Mouse (Mus musculus) fibroblast of lung, adult 2 months (primary cell): Measurements from ENCODE around the gene Tfcp2.
A peak's percentile ranks its signal among the peaks of the same experiment; 100 is the strongest.
"Not testable (repeated sequence)": the region's sequence is repeated elsewhere in the genome, so short reads cannot be mapped to it uniquely, and the experiment has no call there.

Experiments used
- DNase-seq: peaks from one replicate; pipeline ENCODE4 v3.0.0-alpha.2; 2011; ENCODE audit warnings: low read depth

Tfcp2 gene

GRCm38 (mm10) chr15:100556378-100556777 is 4.6 kb upstream of the Tfcp2 start:
- DNase-seq = no peak

DNA sequence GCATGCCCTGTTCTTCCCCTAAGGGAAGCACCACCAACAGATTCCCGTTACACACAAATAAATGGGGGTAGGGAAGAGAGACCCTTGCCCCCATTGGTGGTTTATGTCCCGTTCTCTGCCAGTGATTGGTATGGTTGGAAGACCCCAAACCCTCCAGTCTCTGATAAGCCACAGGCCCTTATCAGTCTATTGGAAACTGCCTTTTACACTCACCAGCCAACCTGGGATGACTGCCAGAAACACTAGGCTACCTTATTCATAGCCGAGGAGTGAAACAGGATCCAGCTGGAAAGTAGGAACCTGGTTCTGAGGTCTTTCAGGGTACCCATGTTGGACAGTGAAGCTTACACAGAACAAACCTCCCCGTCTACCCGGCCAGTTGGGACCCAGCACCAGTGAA is 4.2 kb upstream of the Tfcp2 start:
- no peak for DNase-seq

DNA sequence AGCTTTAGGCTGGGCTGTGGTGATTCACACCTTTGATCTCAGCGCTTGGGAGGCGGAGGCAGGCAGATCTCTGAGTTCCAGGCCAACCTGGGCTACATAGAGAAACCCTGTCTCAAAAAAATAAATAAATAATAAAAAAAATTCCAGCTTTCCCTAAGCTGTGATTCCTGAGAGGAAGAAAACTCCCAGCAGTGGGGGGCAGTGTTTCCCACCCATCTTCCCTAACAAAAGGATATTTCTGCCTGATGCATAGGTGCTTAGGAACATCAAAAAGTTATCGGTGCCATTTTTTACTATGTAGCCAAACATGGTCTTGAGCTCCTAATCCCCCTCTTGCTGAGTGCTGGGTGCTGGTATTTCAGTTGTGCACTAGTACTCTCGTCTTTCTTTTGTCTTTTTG is 1.5 kb downstream of the Tfcp2 start:
- no peak for DNase-seq

- not testable (repeated sequence) for DNase-seq
These were observed 8.2 kb downstream of the Tfcp2 start for GRCm38 (mm10) chr15:100543651-100544030.

- DNase-seq = not testable (repeated sequence)
These were observed 8.7 kb downstream of the Tfcp2 start for GRCm38 (mm10) chr15:100542876-100543650.

DNA sequence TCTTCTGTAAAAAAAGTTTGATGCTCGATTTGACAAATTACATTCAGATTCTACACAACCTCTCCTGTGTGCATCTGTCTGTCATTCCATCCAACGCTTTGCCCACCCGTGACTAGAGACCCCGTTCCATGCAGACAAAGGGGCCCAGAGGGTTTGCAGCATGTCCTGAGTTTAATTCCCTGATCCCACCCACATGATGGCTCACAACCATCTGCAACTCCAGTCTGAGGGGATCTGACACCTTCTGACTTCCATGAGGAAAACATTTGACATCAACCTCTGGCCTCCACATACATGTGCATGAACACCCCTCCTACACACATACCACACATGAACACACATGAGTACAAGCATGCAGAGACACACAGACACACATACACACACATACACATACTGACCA is 10.4 kb downstream of the Tfcp2 start:
- no peak for DNase-seq

DNA sequence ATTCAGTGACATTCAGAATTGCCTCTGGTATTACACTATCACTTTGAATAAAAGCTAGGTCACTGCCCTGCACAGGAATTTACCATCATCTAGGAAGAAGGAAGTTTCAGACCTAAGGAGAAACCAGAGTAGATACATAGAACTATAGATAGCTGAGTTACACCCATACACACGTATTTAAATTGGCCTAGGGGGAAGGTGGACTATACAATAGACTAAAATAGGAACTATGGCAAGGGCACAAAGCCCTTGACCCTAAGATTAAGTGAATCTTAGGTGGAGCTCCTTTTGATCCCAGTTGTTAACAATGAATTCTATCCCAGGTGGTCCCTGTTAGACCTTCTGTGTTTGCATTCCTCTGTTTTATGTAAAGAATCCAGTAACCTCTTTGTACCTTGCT is 10.8 kb downstream of the Tfcp2 start:
- DNase-seq = not testable (repeated sequence)

- DNase-seq = no peak
These were observed 12.4 kb downstream of the Tfcp2 start for GRCm38 (mm10) chr15:100539411-100539810.

- DNase-seq = no peak
These were observed 13.9 kb downstream of the Tfcp2 start for GRCm38 (mm10) chr15:100537913-100538312.

DNA sequence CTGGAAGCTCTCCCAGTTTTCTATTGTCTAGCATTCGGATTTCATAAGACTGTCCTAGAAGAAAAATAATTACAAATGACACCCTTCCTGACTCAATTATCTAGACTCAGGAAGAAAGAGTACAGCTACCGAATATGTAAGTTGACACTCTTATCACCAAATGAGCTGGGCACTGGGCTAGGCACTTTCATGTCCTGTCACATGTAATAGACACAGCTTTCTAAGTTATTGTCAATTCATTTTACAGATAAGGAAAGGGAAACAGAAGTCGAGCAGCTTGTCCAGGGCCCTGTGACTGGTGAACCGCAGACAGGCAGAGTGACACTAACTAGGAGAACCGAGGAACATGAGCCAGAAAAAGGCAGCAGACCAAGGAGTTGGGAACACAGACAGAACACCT is 23.9 kb downstream of the Tfcp2 start:
- no peak for DNase-seq

GRCm38 (mm10) chr15:100525405-100525804 is 26.4 kb downstream of the Tfcp2 start:
- DNase-seq = no peak

DNA sequence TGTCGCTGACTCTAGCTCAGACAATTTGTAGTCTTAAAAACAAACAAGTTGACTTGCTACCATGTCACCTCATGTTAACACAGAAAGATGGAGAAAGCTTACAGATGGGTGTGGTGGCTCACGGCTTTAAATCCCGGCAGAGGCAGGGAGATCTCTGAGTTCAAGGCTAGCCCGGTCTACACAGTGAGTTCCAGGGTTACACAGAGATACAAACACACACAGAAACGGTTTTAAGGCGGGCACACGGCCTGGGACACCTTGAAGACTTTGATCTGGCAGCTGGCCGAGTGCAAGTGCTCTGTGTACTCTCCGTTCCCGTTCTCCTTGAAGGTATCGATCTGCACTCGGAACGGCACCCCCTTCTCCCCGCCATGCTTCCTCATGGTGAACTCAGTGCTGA is 31.5 kb downstream of the Tfcp2 start:
- DNase-seq = no peak

- no peak for DNase-seq
These were observed 36.7 kb downstream of the Tfcp2 start for GRCm38 (mm10) chr15:100515121-100515520.

GRCm38 (mm10) chr15:100513387-100513786 is 38.4 kb downstream of the Tfcp2 start:
- DNase-seq = no peak

DNA sequence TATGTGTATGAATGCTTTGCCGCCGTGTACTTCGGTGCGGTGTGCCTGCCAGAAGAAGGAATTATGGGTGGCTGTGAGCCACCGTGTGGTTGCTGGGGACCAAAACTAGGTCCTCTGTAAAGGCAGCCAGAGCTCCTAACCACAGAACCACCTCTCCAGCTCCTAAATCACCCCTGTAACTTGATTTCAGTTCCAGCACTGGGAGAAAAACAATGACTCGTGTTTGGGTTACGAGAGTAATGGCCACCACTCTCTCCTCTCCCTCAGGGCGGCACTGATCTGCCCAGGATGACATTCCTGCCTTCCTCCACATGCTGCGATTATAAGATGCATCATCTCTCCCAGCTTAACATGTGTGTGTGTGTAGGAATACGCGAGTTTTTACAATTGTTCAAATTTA is 41.7 kb downstream of the Tfcp2 start:
- peak; percentile 3 for DNase-seq

- no peak for DNase-seq
These were observed 43.2 kb downstream of the Tfcp2 start for GRCm38 (mm10) chr15:100508454-100509167.

DNA sequence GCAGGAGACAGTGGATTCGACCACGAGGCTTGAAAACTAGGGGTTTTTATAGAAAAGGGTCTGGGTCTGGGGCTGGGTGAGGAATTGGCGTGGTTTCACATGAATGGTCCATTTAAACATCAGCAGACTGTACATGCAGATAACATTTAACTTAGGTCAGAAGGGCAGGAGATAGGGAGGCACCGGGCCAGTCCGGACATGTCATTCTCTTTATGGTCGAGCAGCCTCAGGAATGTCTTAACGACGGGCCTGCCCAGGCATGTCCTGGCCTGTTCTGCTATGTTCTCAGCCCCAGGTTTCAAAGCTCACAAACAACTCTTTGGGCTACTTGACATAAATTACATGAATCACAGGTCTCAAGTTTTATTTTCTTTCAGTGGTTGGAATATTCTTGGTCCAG is 52.3 kb downstream of the Tfcp2 start:
- DNase-seq = not testable (repeated sequence)

DNA sequence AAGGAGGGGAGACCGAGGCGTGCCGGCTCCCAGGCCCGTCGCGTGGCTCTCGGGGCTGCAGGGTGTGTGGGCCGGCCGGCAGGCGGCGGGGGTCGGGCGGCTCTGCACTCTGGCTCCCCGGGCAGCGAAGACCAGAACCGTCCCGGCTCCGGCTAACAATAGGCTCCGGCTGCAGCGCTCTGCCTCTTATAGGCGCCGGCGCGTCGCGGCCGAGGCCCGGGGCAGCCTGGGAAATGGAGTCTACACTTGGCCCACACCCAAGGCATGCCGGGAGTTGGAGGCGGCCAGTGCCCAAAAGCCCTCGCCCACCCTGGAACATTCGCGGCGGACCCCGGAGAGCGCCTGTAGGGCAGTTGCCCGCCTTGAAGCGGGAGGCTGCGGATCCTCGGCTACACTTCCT is 56.7 kb downstream of the Tfcp2 start, which contains the start of gene Csrnp2:
TSS of gene Csrnp2 (minus strand) at position 387 of the 400 bp plus-strand sequence.
- DNase-seq = peak; percentile 62

GRCm38 (mm10) chr15:100494647-100495046 is 57.2 kb downstream of the Tfcp2 start:
- peak; percentile 8 for DNase-seq

DNA sequence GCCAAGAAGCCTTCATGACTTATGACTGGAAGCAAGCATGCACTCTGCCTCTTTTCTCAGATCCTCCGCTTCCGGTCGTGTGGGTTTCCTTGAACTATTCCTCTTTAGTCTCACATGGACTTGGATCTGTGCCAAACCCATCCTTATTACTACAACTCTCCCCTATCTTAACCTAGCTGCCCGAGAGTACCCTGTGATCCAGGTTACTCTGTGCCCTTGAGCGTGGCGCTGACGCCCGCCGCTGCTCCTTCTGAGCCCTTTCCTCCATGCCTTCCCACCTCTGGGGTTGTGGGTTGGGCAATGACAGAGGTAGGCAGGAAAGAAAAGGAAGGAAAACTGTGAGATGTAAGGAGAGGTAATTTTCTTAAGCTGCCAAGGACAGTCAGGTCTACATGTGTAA is 59.8 kb downstream of the Tfcp2 start:
- DNase-seq = no peak

DNA sequence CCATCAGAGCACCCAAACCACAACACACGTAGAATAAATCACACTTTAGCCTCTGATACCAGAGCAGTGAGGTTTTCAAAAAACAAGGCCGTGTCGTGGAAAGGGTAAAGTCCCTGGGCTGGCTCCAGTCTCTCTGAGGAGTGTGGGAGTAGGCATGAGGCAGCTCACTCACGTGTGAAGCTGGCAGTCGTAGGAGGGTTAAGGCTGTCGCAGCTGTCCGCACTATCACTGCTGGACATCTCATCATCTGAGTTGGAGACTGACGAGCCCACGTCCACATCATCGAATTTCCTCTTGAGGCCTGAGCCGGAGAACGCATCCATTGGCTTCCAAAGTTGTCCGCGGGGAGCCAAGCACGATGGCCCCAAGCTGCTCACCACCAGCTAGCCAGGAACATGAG is 62.5 kb downstream of the Tfcp2 start:
- DNase-seq = no peak

DNA sequence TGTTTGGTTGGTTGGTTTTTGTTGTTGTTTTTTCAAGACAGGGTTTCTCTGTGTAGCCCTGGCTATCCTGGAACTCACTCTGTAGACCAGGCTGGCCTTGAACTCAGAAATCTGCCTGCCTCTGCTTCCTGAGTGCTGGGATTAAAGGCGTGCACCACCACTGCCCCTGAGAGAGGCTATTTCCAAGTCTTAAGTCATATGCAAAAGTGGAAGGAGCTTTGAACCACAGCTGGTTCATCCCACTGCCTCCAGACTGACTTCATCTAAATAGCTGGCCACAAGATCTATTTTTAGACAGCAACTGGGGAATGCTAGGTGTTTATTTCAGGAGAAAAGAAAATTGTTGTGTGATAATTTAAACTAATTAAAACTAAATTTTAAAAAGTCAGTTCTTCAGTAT is 63.5 kb downstream of the Tfcp2 start:
- not testable (repeated sequence) for DNase-seq

GRCm38 (mm10) chr15:100487050-100487449 is 64.8 kb downstream of the Tfcp2 start:
- no peak for DNase-seq
